Mouse (Mus musculus) bone marrow, adult 2 months (tissue): ENCODE measurements around the gene Rhbdd1.

Experiments
- CTCF ChIP-seq: fragments of 200-500 bp; IDR thresholded peaks from 2 replicates; pipeline ENCODE4 v1.5.1; 2011; ENCODE audit warnings: low read length, control low read depth; ENCODE audit not compliant: control insufficient read depth, insufficient read depth
- POLR2A ChIP-seq: fragments of 200-500 bp; IDR thresholded peaks from 2 replicates; pipeline ENCODE4 v1.6.1; 2011; ENCODE audit warnings: low read depth, mild to moderate bottlenecking, control low read depth, low read length, borderline replicate concordance; ENCODE audit not compliant: control insufficient read depth

GRCm38 (mm10) chr1:82304483-82304882, 11.8 kb upstream of the Rhbdd1 start:
- TF ChIP-seq CTCF (no peak), POLR2A (no peak)
